Mouse (Mus musculus) cerebellum, postnatal 36 days (tissue): ENCODE data around the gene Mob1b.
A peak's percentile ranks its signal among the peaks of the same experiment; 100 is the strongest.
"Not testable (repeated sequence)": the region's sequence is repeated elsewhere in the genome, so short reads cannot be mapped to it uniquely, and the experiment has no call there.

ENCODE experiments used
- DNase-seq, 2 experiments: peaks; one replicate each; pipeline ENCODE4 v3.0.0; 2021 to 2022; ENCODE audit warnings: mixed read lengths in 2 of 2

The Mob1b gene

GRCm38 (mm10) chr5:88703551-88703950 lies 17.1 kb upstream of the Mob1b start:
- no peak for DNase-seq

GRCm38 (mm10) chr5:88711128-88711527 lies 9.5 kb upstream of the Mob1b start:
- no peak for DNase-seq

DNA sequence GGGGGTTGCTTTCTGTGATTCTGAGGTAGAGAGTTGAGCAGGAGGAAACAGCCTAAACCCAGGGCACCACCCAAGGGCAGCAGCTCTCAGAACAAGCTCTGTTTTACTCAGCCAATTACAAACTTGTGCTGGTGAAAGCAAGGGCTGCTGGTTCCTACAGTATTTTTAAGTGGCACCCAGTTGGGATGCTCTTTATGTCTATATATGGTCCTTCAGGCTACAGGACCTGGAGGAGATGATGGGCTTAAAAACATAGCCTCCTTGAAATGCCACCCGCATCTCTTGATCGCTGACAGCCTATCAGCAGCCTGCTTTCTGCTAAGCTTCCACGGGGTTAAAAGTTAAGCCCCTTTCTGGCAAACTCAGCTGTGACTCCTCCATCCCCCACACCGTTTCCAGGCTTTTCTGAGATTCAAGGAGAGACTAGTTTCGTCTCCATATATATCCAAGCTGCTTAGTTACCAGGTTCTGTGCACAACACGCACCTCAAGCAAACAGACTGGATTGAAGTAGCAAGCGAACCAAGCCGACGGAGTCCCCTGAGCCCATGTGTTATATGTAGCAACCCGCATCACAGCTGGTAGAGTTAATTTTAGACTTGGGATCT lies 8.9 kb upstream of the Mob1b start:
- no peak for DNase-seq

GRCm38 (mm10) chr5:88712328-88712727 lies 8.3 kb upstream of the Mob1b start:
- no peak for DNase-seq

DNA sequence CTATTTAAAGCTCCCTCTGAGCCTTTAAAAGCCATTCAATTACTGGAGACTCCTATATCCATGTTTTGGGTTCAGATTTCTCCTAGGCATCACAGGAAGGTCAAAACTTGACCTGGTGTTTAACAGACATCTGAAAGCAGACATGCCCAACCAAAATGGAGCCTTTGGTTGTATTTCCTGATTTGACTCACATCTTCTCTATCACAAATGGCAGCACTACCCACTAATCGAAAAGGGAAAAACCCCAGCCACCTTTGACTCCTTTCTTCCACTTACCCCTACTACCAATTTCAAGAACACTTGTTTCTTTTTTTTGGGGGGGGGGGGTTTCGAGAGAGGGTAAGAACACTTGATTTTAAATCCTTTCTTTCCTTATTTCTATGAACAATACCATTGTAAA lies 3.7 kb upstream of the Mob1b start:
- DNase-seq, result no peak

DNA sequence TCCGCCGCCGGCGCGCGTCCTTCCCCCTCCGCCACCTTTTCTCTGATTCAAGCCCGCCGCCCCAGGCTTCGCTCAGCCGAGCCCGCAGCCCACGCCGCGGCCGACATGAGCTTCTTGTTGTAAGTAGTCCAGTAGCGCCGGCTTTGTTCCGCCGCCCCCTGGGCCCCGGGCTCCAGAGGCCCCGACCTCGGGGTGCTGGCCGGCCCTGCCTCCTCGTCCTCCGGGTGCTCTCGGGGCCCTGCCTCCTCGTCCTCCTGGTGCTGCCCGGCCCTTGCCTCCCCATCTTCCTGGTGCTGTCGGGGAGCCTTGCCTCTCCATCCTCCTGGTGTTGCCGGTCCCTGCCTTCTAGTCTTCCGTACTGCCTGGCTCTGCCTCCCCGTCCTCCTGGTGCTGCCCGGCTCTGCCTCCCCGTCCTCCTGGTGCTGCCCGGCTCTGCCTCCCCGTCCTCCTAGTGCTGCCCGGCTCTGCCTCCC lies 384 bp downstream of the Mob1b start:
- DNase-seq, result no peak

DNA sequence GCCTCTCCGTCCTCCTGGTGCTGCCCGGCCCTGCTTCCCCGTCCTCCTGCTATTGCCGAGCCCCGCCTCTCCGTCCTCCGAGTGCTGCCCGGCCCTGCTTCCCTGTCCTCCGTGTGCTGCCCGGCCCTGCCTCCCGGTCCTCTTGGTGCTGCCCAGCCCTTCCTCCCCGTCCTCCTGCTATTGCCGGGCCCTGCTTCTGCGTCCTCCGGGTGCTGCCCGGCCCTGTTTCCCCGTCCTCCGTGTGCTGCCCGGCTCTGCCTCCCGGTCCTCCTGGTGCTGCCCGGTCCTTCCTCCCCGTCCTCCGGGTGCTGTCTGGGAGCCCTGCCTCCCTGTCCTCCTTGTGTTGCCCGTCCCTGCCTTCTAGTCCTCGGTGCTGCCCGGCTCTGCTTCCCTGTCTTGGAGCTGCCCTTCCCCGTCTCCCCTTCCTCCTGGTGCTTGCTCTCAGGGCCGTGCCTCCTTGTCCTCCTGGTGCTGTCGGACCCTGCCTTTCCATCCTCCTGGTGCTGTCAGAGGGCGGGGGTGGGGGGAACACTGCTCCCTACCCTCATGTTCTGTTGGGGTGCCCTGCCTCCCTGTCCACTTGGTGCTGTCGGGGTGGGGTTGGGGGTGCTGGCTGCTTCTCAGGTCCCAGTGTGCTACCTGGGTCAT lies 1.0 kb downstream of the Mob1b start:
- peak; percentile 24 to 28 for DNase-seq

GRCm38 (mm10) chr5:88722213-88722600 lies 1.6 kb downstream of the Mob1b start:
- DNase-seq, result peak; percentile 61 to 66

- DNase-seq, result no peak
These were observed 3.4 kb downstream of the Mob1b start for GRCm38 (mm10) chr5:88724030-88724429.

DNA sequence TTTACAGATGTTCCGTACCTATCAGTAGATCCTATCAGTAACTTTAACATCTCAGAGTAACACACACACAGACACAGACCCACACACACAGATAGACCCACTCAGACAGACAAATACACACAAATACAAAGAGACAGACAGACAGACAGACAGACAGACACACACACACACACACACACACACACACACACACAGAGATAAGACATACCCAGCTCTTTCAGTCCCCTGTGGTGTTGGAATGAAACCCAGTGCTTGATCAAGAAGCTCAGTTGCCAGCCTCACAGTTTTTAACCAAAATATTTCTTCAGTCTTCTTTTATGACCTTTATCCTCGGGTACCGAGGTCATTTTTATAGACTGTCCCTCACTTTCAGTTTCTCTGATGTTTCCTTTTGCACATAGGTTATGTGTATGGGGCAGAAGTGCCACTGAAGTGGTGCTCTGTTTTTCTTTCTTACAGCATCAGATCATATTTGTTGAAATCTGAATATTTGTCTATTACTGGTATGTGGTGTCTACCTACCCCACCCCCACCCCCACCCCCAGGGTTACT lies 7.0 kb downstream of the Mob1b start:
- DNase-seq, result no peak

DNA sequence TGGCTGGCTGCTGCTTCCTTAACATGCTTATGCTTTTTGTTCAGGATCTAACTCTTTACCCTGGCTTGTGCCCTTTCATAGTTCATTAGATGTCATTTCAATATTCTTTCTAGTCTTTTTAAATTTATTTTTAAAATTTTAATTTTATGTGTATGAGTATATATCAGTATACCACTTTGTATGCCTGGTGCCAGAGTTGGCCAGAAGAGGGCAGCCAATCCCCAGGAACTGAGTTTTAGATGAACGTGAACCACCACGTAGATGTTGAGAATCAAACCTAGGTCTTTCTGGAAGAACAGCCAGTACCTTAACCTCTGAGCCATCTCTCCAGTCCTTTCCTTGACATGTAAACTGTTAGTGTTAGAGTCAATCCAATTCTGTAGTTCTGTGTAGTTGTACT lies 14.1 kb downstream of the Mob1b start:
- no peak for DNase-seq

- DNase-seq, result not testable (repeated sequence)
These were observed 20.4 kb downstream of the Mob1b start for GRCm38 (mm10) chr5:88741065-88741464.

DNA sequence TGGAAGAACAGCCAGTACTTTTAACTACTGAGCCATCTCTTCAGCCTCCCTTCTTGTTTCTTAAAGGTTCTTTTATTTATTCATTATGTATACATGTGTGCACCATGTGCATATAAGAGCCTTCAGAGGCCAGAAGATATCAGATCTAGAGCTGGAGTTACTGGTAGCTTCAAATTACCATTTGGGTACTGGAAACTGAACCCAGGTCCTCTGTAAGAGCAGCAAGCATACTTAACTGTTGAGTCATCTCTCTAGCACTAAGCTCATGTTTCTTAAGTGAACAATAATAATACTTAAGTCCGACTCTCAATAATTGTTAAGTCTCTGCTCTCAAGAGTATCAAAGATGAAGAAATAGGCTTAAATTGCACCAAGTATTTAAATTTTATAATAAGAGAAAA lies 27.1 kb downstream of the Mob1b start:
- no peak for DNase-seq

DNA sequence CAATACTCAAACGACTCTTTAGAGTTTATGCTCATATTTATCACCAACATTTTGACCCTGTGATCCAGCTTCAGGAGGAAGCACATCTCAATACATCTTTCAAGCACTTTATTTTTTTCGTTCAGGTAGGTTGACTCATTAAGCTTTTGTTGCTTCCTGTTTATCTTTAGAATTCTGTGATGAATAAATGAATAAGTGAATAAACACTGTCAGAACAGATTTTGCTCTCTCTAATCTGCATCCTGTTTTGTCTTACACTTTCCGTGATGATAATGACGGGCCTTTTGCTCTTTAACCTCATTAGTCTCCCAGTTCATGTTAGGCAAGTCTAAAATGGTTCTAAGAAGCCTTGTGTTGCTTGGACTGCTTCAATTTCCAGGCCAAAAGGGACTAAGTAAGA lies 32.5 kb downstream of the Mob1b start:
- no peak for DNase-seq

- no peak for DNase-seq
These were observed 42.0 kb downstream of the Mob1b start for GRCm38 (mm10) chr5:88762611-88763010.

DNA sequence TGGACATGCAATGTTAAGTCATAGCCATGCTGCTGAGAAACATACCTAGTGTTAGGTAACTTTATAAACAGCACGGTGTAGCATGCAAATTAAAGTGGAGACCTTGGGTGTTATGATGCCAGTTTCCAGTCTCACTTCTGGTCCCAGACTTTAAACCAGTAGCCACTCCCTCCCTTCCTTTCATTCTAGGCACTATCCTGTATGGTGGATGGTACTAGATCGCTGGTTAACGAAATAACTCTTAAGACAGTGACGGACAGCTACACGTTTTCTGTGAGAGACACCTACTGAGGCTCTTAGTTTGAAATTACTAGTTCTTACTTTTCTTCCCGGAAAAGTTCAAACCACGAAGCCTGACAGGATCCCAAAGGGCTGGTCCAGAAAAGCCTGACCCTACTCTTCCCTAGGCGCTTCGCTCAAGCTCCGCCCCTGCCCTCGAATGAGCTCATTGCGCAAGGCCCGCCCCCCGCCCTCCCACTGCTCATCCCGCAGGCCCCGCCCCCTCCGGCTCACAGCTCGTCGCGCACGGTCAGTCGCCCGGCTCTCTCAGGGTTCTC lies 43.9 kb downstream of the Mob1b start:
- DNase-seq, result no peak

- DNase-seq, result peak; percentile 95 to 99
These were observed 44.4 kb downstream of the Mob1b start, which contains the start of gene Dck for GRCm38 (mm10) chr5:88764987-88765481. Dck (plus strand) TSS chr5:88764996.

DNA sequence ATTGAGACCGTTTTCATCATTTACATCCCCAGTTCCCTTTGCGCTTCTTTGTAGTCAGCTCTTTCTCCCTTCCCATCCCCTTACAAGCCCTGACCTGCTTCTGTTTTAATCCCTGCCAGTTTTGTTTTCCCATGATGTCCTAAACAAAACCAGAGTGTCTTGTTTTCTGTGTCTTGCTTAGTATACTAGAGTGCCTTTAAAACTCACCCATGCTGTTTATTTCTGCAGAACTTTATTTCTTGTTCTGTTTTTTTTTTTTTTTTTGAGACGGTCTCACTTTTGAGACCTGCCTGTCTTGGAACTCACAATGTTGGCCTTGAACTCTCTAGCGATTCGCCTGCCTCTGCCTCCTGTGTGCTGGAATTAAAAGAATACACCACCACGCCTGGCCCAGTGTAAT lies 44.9 kb downstream of the Mob1b start:
- no peak for DNase-seq

GRCm38 (mm10) chr5:88766121-88766520 lies 45.5 kb downstream of the Mob1b start:
- DNase-seq, result no peak

- no peak for DNase-seq
These were observed 46.2 kb downstream of the Mob1b start for GRCm38 (mm10) chr5:88766863-88767262.

GRCm38 (mm10) chr5:88768201-88768600 lies 47.5 kb downstream of the Mob1b start:
- DNase-seq, result no peak

DNA sequence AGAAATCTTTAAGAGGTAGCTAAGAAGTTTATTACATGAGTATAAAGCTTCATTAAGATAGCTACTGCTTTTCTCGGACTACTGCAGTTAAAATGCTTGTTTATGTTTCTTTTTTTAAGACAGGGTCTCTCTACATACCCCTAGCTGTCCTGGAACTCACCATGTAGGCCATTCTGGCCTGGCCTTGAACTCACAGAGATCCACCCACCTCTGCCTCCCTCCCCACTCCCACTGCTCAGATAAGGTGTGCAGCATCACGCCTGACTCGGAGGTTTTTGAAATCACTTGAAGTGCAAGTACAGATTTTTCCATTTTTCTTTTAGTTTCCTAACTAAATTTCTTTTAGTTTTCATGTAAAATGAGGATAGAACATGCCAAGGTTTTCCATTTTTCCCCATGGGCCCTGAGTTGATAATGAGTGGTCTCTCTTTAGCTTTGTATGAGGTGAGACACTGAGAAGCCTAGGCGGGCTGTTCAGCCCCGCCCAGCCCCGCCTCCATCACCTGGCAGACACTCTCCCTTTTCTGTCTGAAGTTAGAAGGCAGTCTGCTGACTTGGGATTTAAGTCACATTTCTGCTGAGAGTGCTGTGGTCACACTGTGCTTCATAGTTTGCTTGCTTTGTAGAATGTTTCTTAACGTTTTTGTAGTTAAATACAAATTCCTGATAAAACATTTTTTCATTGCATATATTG lies 61.6 kb downstream of the Mob1b start:
- DNase-seq, result no peak

- DNase-seq, result no peak
These were observed 64.4 kb downstream of the Mob1b start for GRCm38 (mm10) chr5:88785059-88785458.
